Mouse (Mus musculus): ENCODE data around the gene Olfr71.

Olfr71 gene

DNA sequence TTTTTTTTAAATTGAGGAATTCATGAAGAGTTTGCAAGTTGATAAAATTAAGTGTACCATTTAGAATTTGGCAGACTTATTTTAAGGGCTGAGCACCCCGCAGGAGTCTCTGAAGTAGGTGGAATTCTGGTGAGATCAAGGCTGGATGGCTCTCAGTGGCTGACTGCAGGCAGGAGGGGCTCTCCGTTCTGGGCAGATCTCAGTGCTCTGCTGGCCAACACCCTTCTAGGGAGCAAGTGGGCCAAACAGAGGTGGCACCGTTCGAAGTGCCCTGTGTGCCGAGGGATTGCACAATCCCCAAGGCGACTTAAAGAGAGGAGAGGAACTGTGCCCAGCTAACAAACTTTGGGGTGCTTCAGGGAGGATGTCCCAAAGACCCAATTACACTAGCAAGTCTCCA is at the start of gene Olfr71:
Gene Olfr71, minus strand, starts transcription at position 387 of the 400 bp plus-strand sequence.
- DNase-seq: no peak

GRCm38 (mm10) chr4:43757213-43757612 is 47.2 kb upstream of the Olfr71 start:
- peak; percentile 97 for DNase-seq

DNA sequence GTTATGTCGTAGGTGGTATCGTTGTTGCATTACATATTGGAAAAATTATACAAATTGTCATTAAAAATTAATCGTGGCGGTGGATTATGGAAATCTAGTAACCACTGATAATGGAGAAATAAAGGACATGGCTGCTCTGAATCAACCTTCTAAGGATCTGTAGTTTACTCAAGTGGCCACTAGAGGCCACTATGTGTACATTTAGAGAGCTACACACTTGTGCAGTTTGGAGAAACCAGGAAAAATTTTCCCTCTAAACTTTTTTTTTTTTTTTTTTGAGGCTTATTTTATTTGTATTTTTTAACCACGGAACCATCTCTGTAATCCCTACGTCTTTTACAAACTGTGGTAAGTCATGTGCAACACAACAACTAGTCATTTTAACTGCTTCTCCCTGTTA is 35.1 kb upstream of the Olfr71 start:
- DNase-seq: no peak

DNA sequence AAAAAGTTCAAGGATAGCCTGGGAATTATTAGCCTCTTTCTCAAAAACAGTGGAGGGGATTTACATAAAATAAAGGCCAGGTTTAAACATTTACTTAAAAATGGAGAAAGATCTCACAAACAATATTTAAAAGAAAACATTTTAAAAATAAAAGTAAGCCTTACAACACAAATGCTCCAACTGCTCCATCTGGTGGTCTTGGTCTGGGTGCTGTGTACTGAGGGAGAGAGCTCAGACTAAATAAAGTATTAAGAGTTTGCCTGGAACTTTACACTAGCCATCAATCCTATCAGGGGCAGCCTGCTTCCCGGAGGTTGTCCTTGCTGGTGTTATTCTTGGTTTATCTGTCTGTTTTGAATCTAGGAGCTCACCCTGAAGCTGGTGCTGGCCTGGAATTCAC is 33.0 kb upstream of the Olfr71 start:
- no peak for DNase-seq

DNA sequence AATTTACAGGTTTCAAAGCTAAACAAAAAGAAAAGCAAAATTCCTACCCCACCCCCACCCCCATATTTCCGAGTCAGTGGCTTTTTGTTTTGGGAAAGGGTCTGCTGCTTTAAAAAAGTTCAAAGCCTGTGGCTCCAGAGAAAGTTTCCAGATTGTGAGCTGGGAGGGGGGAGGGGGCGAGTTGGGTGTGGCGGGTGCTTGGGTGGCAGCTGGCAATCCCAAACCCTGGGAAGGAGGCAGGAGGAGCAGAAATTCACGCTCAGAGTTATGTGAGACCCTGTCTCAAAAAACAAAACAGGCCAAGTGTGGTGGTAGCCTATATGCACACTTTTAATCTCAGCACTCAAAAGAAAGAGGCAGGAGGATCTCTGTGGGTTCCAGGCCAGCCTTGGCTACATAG is 32.6 kb upstream of the Olfr71 start:
- peak; percentile 78 for DNase-seq

DNA sequence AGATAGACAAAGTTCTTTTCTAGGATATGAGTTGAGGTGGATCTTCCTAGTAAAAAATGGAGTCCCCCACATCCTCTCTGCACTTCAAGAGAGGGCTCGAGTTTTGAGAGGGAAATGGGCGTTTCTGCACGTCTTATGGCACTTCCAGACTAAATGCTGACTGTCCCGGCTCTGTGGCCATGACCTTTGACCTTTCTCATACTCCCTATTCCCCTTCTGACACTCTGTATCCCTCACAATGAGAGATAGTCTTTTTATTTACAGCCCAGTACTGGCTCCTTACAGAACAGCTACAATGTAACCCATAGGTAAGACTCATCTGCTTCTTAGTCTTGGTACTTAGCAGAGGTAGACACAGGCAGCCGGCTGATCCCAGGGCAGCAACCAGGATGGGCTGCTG is 31.5 kb upstream of the Olfr71 start:
- DNase-seq: no peak

GRCm38 (mm10) chr4:43738989-43739674 is 29.1 kb upstream of the Olfr71 start:
- peak; percentile 60 for DNase-seq

DNA sequence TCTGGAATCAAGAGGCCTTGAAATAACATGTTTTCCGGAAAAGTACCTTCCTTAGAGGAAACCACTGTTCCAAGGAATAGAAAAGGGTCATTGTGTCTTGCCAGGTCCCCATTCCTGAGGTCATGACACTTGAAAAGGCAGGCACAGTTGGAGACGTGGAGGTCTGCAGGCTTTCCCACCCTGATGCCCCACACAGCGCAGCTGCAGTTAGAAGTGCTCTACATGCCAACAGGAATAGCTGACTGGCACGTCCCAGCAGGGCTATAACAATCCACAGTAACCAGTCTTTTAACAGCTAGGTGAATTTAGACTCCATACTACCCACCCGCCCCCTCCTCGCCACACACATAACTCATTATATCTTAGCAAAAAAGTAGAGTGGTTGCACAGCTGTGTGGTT is 27.1 kb upstream of the Olfr71 start:
- peak; percentile 80 for DNase-seq

GRCm38 (mm10) chr4:43733186-43733585 is 23.1 kb upstream of the Olfr71 start:
- peak; percentile 97 for DNase-seq

DNA sequence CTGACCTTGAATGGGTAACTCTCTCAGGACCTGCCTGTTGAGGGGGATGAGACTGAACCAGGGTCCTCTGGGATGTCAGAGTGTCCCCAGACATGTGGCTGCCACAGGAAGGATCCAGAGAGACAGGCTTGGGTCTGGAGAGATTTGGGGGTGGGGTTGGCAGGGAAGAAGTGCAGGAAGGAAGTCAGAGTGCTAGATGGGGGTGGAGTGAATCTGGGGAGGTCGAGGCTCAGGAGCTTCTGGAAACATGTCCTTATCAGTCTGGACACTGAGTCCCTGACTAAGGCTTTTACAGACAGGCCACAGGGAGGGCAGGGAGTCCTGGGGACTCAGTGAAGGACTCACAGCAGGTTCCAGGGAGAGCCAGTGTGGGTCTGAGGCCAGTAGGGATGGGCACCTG is 22.1 kb upstream of the Olfr71 start:
- peak; percentile 97 for DNase-seq

DNA sequence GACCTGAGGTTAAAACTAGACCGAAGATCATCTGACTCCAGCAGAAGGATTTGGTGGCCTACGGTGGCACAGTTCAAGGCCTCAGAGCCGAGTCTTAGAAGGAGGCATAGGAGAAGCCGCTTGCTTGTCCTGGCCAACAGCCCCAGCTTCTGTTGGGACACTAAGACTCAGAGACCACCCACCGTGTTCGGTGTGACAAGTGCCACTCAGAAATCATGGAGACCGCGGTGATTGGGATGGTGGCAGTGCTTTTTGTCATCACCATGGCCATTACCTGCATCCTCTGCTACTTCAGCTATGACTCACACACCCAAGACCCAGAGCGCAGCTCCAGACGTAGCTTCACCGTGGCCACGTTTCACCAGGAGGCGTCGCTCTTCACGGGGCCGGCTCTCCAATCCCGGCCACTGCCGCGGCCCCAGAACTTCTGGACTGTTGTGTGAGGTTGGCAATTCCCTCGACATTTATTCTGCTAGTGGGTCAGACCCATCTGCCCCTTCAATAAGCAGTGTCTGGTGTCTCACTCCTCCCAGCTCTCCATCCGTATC is 20.8 kb upstream of the Olfr71 start:
- DNase-seq: peak; percentile 96

- DNase-seq: peak; percentile 99
These were observed 19.9 kb upstream of the Olfr71 start, which contains the start of gene Spaar for GRCm38 (mm10) chr4:43729794-43730550. Gene Spaar (plus strand): TSS chr4:43730034.

DNA sequence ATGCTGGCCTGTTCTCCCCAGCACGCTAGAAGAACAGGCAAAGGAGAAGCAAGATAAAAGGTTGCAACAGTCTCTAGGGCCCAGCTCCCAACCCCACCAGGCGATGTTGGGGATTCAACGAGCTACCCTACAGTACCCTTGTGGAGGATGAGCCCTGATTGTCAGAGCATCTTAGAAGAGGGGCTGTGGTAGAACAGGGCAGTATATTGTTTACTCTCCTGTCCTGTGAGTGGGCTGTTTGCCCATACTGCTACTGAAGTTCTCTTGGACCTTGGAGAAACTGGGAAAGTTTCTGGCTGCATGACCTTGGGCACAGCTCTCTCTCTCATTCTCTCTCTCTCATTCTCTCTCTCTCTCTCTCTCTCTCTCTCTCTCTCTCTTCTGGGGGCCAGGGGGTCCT is 19.1 kb upstream of the Olfr71 start:
- no peak for DNase-seq

- DNase-seq: peak; percentile 99
These were observed 18.5 kb upstream of the Olfr71 start for GRCm38 (mm10) chr4:43728576-43728954.

GRCm38 (mm10) chr4:43727718-43728575 is 17.9 kb upstream of the Olfr71 start:
- DNase-seq: peak; percentile 94

- DNase-seq: peak; percentile 100
These were observed 16.9 kb upstream of the Olfr71 start, which contains the start of gene Hrct1 for GRCm38 (mm10) chr4:43726995-43727394. Gene Hrct1 (plus strand): TSS chr4:43727188.

- peak; percentile 93 for DNase-seq
These were observed 16.4 kb upstream of the Olfr71 start for GRCm38 (mm10) chr4:43726228-43726993.

GRCm38 (mm10) chr4:43724764-43725163 is 14.7 kb upstream of the Olfr71 start:
- DNase-seq: no peak

GRCm38 (mm10) chr4:43722191-43722590 is 12.1 kb upstream of the Olfr71 start:
- no peak for DNase-seq

DNA sequence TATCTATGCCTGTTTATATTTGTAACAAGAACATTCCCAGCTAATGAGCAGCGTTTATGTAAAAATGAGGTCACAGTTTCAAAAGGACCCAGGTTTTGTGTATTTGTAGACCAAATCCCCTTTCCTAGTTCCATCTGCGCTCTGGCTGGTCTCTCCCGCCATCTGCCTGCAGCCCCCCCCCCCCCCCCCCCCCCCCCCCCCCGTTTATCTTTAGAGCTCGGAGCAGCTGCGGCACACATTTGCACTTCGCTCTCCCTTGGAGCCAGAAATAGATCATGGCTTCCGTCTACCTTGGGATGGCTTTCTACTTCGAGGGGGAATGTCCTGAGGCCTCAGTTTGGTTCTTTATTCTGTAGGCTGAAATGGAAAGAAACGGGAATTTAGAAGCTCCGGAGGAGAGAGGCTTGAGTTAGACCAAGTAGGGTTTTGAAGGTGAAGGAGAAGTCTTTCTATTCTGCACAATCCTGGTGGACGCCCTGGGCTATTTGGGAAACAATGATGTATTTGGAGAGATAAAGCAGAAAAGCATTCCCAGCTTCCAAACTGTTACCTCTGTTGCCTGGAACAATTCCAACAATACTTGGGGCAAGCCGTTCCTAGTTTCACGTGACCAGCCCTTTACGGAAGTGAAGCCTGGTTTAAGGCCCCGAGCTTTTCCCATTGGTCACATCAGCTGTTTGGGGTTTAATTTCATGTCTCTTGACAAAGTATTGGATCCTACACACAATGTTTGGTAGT is 10.6 kb upstream of the Olfr71 start:
- DNase-seq: no peak

GRCm38 (mm10) chr4:43713652-43714219 is 3.7 kb upstream of the Olfr71 start:
- no peak for DNase-seq

All from heart, adult 11 months (tissue).